Mouse (Mus musculus) right cerebral cortex, postnatal 25 days (tissue): ENCODE measurements around the gene Atxn7l1.
A peak's percentile ranks its signal among the peaks of the same experiment; 100 is the strongest.

ENCODE experiments used
- DNase-seq: peaks from one replicate; pipeline ENCODE4 v3.0.0; 2022

Gene Atxn7l1

DNA sequence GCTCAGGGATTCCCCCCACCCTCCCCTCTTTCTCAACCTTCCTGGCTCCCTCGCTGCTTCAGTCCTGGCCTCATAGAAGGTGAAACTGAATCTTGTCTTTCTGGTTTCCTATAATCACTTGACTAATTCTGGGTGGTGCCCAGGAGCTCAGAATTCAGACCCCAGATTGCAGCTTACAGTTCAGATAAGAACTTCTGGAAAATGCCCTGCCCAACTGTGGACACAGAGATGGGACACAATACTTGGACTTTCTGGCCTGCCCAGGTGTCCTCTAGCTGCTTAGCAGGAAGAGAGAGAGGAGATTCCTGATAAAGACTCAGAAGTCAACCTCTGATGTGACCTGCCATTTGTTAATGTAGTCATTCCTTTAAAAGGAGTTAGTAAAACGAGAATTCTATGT, 131.7 kb downstream of the Atxn7l1 start:
- no peak for DNase-seq

- DNase-seq, result no peak
Observed at GRCm38 (mm10) chr12:33280805-33281204, 133.3 kb downstream of the Atxn7l1 start.

DNA sequence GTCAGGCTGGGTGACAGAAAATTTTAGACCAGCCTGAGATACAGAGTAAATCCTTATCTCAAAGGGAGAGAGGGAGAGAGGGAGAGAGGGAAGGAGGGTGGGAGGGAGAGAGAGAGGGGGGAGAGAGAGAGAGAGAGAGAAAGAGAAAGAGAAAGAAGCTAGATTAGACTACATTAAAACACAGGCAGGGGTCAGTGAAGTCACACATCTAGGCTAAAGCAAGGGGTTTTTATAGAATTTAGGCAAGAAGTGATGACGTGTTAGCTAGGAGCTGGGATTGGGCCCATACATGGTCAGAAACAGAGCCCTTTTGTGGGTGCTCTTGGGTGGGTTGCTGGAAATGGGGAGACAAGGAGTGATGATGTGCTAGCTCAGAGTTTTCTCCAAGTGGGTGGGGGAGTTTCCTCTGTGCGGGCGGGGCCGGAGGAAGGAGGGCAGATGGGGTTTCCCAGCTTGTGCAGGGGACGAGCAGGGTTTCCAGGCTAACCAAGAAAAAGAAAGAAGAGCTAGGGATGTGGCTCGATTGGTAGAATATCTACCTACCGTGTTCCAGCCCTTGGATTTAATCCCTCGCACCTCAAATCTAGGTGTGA, 136.9 kb downstream of the Atxn7l1 start:
- no peak for DNase-seq

GRCm38 (mm10) chr12:33285354-33285753, 137.9 kb downstream of the Atxn7l1 start:
- DNase-seq, result no peak

DNA sequence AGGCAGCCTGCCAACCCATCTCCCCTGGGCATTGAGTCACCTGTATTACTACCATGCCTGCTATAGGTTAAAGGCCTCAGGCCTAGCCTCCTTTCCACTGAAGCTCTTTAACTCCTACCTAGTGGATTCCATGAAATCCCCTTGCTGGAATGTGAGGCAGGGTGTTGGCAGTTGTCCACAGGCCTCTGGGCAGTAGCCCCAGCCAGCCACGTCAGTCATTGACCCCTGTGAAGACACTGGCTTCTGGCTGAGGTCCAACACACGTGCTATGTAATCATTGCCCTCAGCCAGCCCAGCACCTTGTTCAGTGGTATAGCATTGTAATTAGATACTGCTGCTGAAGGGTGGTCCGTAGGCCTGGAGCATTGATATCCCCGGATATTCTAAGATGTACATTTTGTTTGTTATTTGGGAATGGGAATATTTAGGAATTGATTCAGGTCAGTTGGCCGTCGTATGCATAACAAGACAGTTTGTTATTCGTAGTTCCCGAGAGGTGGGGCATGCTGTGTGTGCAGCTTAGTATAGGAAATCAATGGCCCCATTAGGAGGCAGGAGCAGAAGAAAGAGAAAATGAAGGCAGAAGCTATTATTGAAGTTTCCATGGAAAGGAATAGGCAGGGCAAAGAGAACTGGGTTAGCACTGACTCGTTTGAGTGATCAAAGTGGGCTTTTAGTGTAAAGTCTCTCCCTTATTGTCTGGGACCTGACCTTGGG, 138.6 kb downstream of the Atxn7l1 start:
- DNase-seq, result no peak

GRCm38 (mm10) chr12:33287686-33288085, 140.2 kb downstream of the Atxn7l1 start:
- DNase-seq, result no peak

DNA sequence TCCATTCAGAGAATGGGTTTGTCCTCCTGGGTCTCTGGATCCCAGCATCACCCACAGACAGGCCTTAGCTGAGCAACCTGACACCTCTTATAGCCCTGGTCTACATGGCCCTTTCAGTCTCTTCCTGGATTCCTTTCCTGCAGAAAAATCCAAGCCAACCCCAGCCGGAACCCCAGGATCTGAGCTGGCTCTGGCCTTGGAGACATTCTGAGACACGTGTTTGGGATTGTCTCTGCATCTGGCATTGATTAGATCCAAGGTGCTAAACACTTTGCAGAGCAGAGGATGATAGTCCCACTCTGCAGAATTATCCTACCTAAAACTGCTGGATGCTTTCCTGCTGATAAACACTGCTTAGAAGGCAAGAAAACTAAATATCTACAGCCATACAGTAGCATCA, 141.3 kb downstream of the Atxn7l1 start:
- no peak for DNase-seq

DNA sequence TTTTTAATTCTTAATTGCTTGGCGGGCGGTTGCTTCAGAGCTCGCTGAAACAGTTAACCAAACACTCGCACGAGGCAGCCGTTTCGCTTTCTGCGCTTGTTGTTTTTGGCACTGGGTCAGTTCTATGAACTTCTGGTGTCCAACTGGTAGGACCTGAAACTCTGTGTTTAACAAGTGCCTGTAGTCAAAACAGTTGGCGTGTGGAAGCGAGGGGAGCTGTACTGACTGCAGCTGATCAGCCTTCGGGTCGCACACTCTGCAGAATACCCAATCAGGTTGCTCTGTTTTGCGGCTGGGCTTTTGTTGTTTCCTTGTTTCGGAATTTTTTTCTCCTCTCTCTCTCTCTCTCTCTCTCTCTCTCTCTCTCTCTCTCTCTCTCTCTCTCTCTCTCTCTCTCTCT, 154.6 kb downstream of the Atxn7l1 start:
- peak; percentile 24 for DNase-seq

- DNase-seq, result peak; percentile 20
Observed at GRCm38 (mm10) chr12:33302523-33303383, 155.3 kb downstream of the Atxn7l1 start.

- DNase-seq, result no peak
Observed at GRCm38 (mm10) chr12:33303384-33303770, 155.9 kb downstream of the Atxn7l1 start.

DNA sequence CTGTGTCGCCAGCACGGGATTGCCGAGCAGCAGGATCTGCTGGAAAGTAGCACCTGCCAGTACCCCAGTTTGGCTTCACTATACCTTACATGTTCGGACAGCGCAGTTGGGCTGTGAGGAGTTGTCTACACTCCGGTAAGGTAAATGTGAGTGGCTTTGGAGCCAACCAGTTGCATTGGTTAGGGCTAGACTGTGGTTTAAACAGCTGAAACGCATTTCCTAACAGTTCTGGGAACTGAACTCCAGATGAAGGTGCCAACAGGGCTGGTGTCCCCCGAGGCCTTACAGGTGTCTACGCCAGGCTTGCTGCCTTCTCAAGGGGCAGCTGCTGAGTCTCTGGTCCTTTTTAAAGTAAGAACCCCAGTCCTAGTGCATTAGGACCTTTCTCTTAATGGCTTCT, 157.6 kb downstream of the Atxn7l1 start:
- no peak for DNase-seq

DNA sequence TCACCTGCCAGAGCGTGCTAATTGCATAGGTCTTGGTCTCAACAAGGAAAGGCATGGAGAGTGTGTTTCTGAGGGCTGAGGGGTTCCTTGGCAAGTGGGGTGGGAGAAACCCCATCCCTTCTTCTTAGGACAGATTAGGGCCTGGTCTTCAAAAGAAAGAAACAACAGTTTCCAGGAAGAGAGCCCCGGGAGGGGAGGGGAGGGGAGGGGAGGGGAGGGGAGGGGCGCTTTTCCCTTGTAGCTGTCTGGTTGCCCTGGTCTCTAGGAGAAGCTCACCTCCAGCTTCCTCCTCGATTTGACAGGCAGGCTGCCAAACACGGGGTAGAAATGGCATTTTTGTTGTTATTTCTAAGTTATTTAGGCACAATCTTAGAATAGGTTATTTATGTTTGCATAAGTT, 159.0 kb downstream of the Atxn7l1 start:
- DNase-seq, result no peak

DNA sequence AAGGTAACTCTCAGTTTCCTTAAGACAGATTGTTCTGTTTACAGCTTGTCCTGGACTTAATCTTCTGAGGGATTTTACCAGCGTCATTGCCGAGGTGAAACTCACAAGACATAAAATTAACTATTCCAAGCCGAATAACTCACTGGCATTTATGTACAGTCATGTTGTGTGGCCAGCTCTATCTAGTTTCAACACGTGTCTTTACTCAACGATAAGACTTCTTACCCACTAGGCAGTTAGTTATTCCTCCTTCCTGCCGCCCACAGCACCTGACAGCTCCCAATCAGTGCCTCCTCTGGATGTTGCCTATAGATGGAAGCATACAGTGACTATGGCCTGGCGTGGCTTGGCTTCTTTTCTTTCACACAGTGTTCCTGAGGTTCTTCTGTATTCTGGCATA, 161.2 kb downstream of the Atxn7l1 start:
- no peak for DNase-seq

DNA sequence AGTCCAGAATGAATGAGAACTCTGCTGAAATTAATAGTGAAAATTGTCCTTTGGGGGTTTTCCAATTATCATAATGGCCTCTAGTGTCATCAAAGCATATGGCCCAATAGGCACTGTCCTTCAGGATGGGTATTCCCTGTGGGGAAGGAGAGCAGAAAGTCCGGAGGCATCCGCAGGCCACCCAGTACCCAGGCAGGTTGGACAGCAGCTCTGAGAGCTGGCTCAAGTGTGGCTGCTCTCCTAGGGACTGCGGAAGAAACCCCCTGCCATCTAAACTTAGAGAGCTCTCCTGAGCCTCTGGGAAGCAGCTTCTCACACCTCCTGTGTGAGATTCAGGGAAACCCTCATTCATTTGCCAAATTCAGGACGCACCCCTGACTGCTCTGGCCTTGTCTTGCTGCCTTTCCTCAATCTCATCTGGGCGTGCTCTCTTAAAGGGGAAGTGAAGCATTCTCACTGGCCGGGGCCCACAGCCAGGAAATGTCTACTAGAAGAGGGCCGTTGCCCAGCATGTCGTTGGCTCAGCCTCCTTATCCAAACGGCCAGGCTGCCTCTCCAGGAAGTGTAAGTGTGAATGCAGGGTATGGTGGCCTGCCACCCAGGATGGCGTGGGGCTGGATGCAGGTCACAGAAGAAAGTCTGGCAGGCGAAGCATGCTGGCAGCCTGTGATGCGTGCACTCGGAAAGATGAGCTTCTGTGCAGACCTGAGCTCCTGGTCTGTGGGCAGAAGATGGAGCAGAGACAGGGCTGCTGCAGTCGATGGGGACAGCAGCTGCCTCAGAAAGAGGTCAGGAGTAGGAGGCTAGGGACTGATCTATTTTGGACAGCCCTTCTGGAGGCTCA, 166.6 kb downstream of the Atxn7l1 start:
- peak; percentile 76 for DNase-seq

GRCm38 (mm10) chr12:33314924-33315643, 167.6 kb downstream of the Atxn7l1 start:
- DNase-seq, result no peak

GRCm38 (mm10) chr12:33315804-33316203, 168.3 kb downstream of the Atxn7l1 start:
- DNase-seq, result no peak

DNA sequence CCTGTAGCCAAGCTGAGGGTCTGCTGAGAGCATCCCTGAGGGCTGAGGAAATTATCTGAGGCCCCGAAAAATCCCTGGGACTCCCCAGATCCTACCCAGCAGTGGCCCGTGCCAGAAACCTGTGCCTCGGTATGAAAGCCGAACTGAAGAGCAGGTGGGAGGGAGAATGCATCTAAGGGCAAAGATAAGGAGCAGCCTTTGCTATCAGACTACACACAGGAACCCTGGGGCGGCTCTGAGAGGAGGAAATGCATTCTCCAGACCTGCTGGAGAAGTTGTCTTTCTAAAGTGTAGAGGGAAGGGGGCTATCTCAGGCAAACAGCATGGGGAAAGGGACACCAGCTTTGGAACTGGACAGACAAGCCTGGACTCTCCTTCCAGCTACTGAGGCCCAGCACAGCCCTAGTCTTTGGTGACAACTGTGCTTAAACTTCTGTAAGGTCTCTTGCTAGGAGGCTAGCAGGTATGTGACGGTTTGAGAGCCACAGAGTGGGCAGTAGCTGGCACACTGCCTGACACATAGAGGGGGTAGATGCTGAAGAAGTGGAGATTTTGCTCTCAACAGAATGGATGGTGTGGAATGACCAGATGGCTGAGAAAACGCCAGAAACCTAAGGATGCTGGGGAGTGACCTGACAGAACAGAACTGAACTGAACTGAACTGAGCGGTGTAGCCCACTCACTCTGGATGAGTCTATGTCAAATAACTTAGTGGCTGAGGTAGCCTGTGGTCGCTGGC, 170.5 kb downstream of the Atxn7l1 start:
- DNase-seq, result no peak

DNA sequence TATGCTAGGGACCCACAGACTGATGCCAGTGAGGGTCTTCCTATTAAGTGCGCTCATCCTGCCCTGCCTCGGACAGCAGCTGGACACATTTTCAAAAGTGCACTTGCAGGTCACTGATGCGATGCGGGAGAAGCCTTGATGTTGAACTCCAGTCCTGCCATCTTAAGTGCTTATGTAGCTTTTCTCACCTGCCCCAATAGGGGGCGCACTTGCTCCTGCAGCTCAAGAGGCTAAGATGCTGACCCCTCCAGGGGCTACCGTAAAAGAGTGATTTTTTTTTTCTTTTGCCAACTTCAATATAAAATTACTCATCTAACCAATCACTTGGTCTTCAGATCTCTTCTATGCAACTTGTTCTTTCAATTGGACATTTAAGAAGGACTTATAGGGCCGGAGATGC, 175.1 kb downstream of the Atxn7l1 start:
- DNase-seq, result no peak

- no peak for DNase-seq
Observed at GRCm38 (mm10) chr12:33323821-33324220, 176.3 kb downstream of the Atxn7l1 start.

GRCm38 (mm10) chr12:33325424-33325823, 177.9 kb downstream of the Atxn7l1 start:
- DNase-seq, result no peak

- DNase-seq, result no peak
Observed at GRCm38 (mm10) chr12:33332046-33332445, 184.6 kb downstream of the Atxn7l1 start.

- DNase-seq, result no peak
Observed at GRCm38 (mm10) chr12:33332796-33333195, 185.3 kb downstream of the Atxn7l1 start.
